Mouse (Mus musculus) liver, postnatal 0 days (tissue): ENCODE results near the gene Gm10717. TPM values are rescaled to one million over a fixed set of nuclear protein-coding genes. Genes with fewer than 3 reads are reported as not detected.
"Not testable (repeated sequence)": the region's sequence is repeated elsewhere in the genome, so short reads cannot be mapped to it uniquely, and the experiment has no call there.

ENCODE experiments used
- ATAC-seq: fragments of 200-750 bp; cut with Nextera tagmentation; 2 replicates; pipeline ENCODE4 v1.8.0; 2017; ENCODE audit warnings: mild to moderate bottlenecking, moderate library complexity
- DNase-seq: peaks from one replicate; pipeline ENCODE4 v3.0.0-alpha.2; 2016
- H3K27ac ChIP-seq: fragments of 300-500 bp; sonication (generic); 2 replicates; pipeline ENCODE4 v1.5.1; 2014; ENCODE audit warnings: antibody characterized with exemption, moderate library complexity, mild to moderate bottlenecking, low read depth
- H3K27me3 ChIP-seq: fragments of 300-500 bp; sonication (generic); 2 replicates; pipeline ENCODE4 v1.6.1; 2014; ENCODE audit warnings: low read length, control low read depth, mixed read lengths; ENCODE audit not compliant: insufficient read depth
- H3K36me3 ChIP-seq: fragments of 300-500 bp; sonication (generic); replicated peaks from 2 replicates; pipeline ENCODE4 v1.6.1; 2014; ENCODE audit warnings: mild to moderate bottlenecking, control low read depth, low read length, moderate library complexity, mixed read lengths; ENCODE audit not compliant: insufficient read depth
- H3K4me1 ChIP-seq: fragments of 300-500 bp; sonication (generic); 2 replicates; pipeline ENCODE4 v1.6.1; 2014; ENCODE audit warnings: antibody characterized with exemption, mild to moderate bottlenecking, control low read depth; ENCODE audit not compliant: insufficient read depth
- H3K4me2 ChIP-seq: fragments of 300-500 bp; sonication (generic); 2 replicates; pipeline ENCODE4 v1.6.1; 2014; ENCODE audit warnings: low read depth, mild to moderate bottlenecking, low read length, moderate library complexity, mixed read lengths
- H3K4me3 ChIP-seq: fragments of 300-500 bp; sonication (generic); 2 replicates; pipeline ENCODE4 v1.5.1; 2014; ENCODE audit warnings: low read depth, low read length
- H3K9ac ChIP-seq: fragments of 300-500 bp; sonication (generic); replicated peaks from 2 replicates; pipeline ENCODE4 v1.6.1; 2014; ENCODE audit warnings: mild to moderate bottlenecking, moderate library complexity
- H3K9me3 ChIP-seq: fragments of 300-500 bp; sonication (generic); 2 replicates; pipeline ENCODE4 v1.6.1; 2016; ENCODE audit warnings: mild to moderate bottlenecking, control low read depth, low read length, mixed read lengths
- WGBS: fragments of 180-500 bp; shearing (Covaris S2); extraction: QIAGEN DNeasy Blood & Tissue Kit; methylation state at CpG from one replicate; pipeline ENCODE4 v1.1.7; 2014; ENCODE audit not compliant: insufficient replicate concordance; 5-methylcytosine and 5-hydroxymethylcytosine counted together
- polyA plus RNA-seq: library from polyadenylated mRNA; unstranded; fragments of >200 nt; fragmentation: Nextera tagmentation; extraction: Ambion mirVana; gene quantifications from 2 replicates; pipeline ENCODE4 v1.2.1, GENCODE M21; 2015

Gm10717 gene
- polyA plus RNA-seq, 1 experiment from 2014 or later = not detected

GRCm38 (mm10) chr9:3012054-3012621, 13.1 kb upstream of the Gm10717 start:
- not testable (repeated sequence) for H3K36me3 ChIP-seq, H3K4me1 ChIP-seq, DNase-seq, ATAC-seq, H3K27me3 ChIP-seq, H3K9me3 ChIP-seq, H3K4me3 ChIP-seq, H3K4me2 ChIP-seq, H3K9ac ChIP-seq, H3K27ac ChIP-seq
- WGBS = 77% methylated on average over 2 of the region's 7 CpGs

GRCm38 (mm10) chr9:3012733-3013279, 12.4 kb upstream of the Gm10717 start, which contains the start of gene Gm10721:
Gene Gm10721 (plus strand): TSS chr9:3013140.
- H3K27me3 ChIP-seq, H3K4me1 ChIP-seq, H3K27ac ChIP-seq, H3K9ac ChIP-seq, H3K36me3 ChIP-seq, H3K9me3 ChIP-seq, H3K4me3 ChIP-seq, H3K4me2 ChIP-seq, DNase-seq: not testable (repeated sequence)
- WGBS = no CpG with 5 or more reads among the region's 11 CpGs
- peak; percentile 41 for ATAC-seq

- H3K4me1 ChIP-seq, H3K9me3 ChIP-seq, H3K27ac ChIP-seq, H3K27me3 ChIP-seq, H3K36me3 ChIP-seq, H3K4me3 ChIP-seq, H3K9ac ChIP-seq, ATAC-seq, DNase-seq, H3K4me2 ChIP-seq: not testable (repeated sequence)
- 57% methylated on average over 4 of the region's 9 CpGs for WGBS
These were observed 9.9 kb upstream of the Gm10717 start, which contains the start of gene Gm10720 for GRCm38 (mm10) chr9:3015354-3015753. Gene Gm10720 (plus strand): TSS chr9:3015654.

GRCm38 (mm10) chr9:3015896-3016295, 9.3 kb upstream of the Gm10717 start:
- not testable (repeated sequence) for DNase-seq, H3K4me2 ChIP-seq, H3K9ac ChIP-seq, ATAC-seq, H3K27ac ChIP-seq, H3K4me1 ChIP-seq, H3K27me3 ChIP-seq, H3K4me3 ChIP-seq, H3K36me3 ChIP-seq, H3K9me3 ChIP-seq
- WGBS = 68% methylated on average over 4 of the region's 6 CpGs

GRCm38 (mm10) chr9:3017108-3017507, 8.1 kb upstream of the Gm10717 start, which contains the start of gene Gm10719:
Gene Gm10719 (plus strand): TSS chr9:3017408.
- H3K9me3 ChIP-seq, H3K4me3 ChIP-seq, H3K4me1 ChIP-seq, H3K36me3 ChIP-seq, H3K27me3 ChIP-seq, DNase-seq, H3K27ac ChIP-seq, ATAC-seq, H3K4me2 ChIP-seq, H3K9ac ChIP-seq: not testable (repeated sequence)
- WGBS = no CpG with 5 or more reads among the region's 9 CpGs

GRCm38 (mm10) chr9:3018944-3019343, 6.3 kb upstream of the Gm10717 start:
- not testable (repeated sequence) for ATAC-seq, H3K27me3 ChIP-seq, H3K4me2 ChIP-seq, H3K27ac ChIP-seq, H3K36me3 ChIP-seq, H3K4me3 ChIP-seq, H3K9me3 ChIP-seq, H3K4me1 ChIP-seq, DNase-seq, H3K9ac ChIP-seq
- 59% methylated on average over 8 of the region's 9 CpGs for WGBS

- WGBS = 68% methylated on average over 11 of the region's 19 CpGs
- H3K9me3 ChIP-seq, DNase-seq, H3K4me1 ChIP-seq, H3K27ac ChIP-seq, H3K36me3 ChIP-seq, H3K4me2 ChIP-seq, H3K4me3 ChIP-seq, H3K27me3 ChIP-seq, H3K9ac ChIP-seq: not testable (repeated sequence)
- ATAC-seq = peak; percentile 53
These were observed 5.1 kb upstream of the Gm10717 start for GRCm38 (mm10) chr9:3019835-3020727.

- not testable (repeated sequence) for H3K4me1 ChIP-seq, H3K4me2 ChIP-seq, H3K9ac ChIP-seq, H3K27me3 ChIP-seq, H3K4me3 ChIP-seq, H3K36me3 ChIP-seq, H3K9me3 ChIP-seq, H3K27ac ChIP-seq, ATAC-seq
- 65% methylated on average over 9 of the region's 13 CpGs for WGBS
- DNase-seq = peak; percentile 10
These were observed 2.8 kb upstream of the Gm10717 start for GRCm38 (mm10) chr9:3022316-3023008.

- not testable (repeated sequence) for H3K4me3 ChIP-seq, DNase-seq, H3K4me1 ChIP-seq, H3K9me3 ChIP-seq, H3K27me3 ChIP-seq, H3K27ac ChIP-seq, ATAC-seq, H3K9ac ChIP-seq, H3K36me3 ChIP-seq, H3K4me2 ChIP-seq
- 67% methylated on average over 9 of the region's 13 CpGs for WGBS
These were observed 1.8 kb upstream of the Gm10717 start, which contains the start of gene Gm10718 for GRCm38 (mm10) chr9:3023312-3023984. Gene Gm10718 (plus strand): TSS chr9:3023547.
